26 mouse cellular contexts compared by ENCODE assay signal in the genomic region with DNA sequence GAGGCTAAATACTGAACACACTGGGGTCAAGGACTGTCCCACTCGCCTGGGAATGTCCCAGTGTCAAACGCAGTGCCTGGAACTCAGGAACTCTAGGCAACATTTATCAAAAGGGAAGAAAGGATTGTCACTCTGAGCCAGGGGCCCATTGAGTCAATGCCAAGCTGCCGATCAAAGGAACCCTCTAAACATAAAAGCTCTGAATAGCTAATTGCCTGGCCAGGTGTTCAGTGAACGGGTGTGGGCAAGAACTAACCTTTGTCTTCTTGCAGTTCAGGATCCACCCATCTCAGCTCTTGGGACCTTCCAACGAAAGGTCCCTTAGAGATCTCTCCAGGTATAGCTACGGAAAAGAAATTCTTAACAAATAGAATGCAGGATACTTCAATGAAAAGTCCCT. TPM values are rescaled to one million over a fixed set of nuclear protein-coding genes. Genes with fewer than 3 reads are reported as not detected.
DNase-seq lines count a peak whose midpoint lies in the region; ATAC-seq lines count a peak whose summit lies in the region.
"Had no signal": no experiment of that assay in that cellular context is flagged by ENCODE, and none has a peak within 500 bp of the region (broad histone marks: within the 10 kb centered on the region; RNA-seq: fewer than 3 reads in every experiment).

No protein-coding gene starts in this region.

- ATAC-seq in forebrain, embryonic 11.5 days (replicated peaks; ENCODE audit: low FRiP score) = no peak
- peak; percentile 71 for ATAC-seq in intestine, embryonic 16.5 days
- ATAC-seq in hindbrain, embryonic 16.5 days = no peak
- ATAC-seq: forebrain, embryonic 13.5 days; forebrain, embryonic 16.5 days; Patski had no signal

- H3K9ac ChIP-seq in forebrain, embryonic 11.5 days (ENCODE audit: low read length) = no peak overlapping the region
- H3K9ac ChIP-seq in intestine, embryonic 16.5 days (ENCODE audit: low read depth, low read length) = no peak overlapping the region
- H3K9ac ChIP-seq in hindbrain, embryonic 16.5 days (ENCODE audit: low read depth, low read length) = no peak overlapping the region
- H3K9ac ChIP-seq: embryonic facial prominence, embryonic 12.5 days; embryonic facial prominence, embryonic 15.5 days; forebrain, embryonic 13.5 days; heart, embryonic 13.5 days; hindbrain, embryonic 12.5 days; hindbrain, embryonic 15.5 days had no signal

- WGBS in forebrain, embryonic 11.5 days = 57% methylated on average over 6 of the region's 6 CpGs
- 66% methylated on average over 6 of the region's 6 CpGs for WGBS in forebrain, embryonic 10.5 days
- 48% methylated on average over 6 of the region's 6 CpGs for WGBS in intestine, embryonic 16.5 days
- 50% methylated on average over 6 of the region's 6 CpGs for whole genome bisulfite sequencing in hindbrain, embryonic 16.5 days

- no peak overlapping the region for H3K4me3 ChIP-seq in forebrain, embryonic 11.5 days (ENCODE audit: low read depth, low read length)
- H3K4me3 ChIP-seq in forebrain, embryonic 10.5 days = no peak overlapping the region
- no peak overlapping the region for H3K4me3 ChIP-seq in intestine, embryonic 16.5 days (ENCODE audit: low read length)
- no peak overlapping the region for H3K4me3 ChIP-seq in hindbrain, embryonic 16.5 days (ENCODE audit: low read length)
- H3K4me3 ChIP-seq: embryonic facial prominence, embryonic 12.5 days; embryonic facial prominence, embryonic 15.5 days; forebrain, embryonic 13.5 days; heart, adult 2 months; heart, embryonic 10.5 days; heart, embryonic 13.5 days; hindbrain, embryonic 12.5 days; hindbrain, embryonic 15.5 days had no signal

- H3K36me3 ChIP-seq in forebrain, embryonic 11.5 days (ENCODE audit: control insufficient read depth, insufficient read depth, low read length) = no peaks in the 10 kb centered on the region
- H3K36me3 ChIP-seq in forebrain, embryonic 10.5 days (replicated peaks) = no peaks in the 10 kb centered on the region
- no peaks in the 10 kb centered on the region for H3K36me3 ChIP-seq in intestine, embryonic 16.5 days (ENCODE audit: control insufficient read depth, insufficient read depth, low read length)
- no peaks in the 10 kb centered on the region for H3K36me3 ChIP-seq in hindbrain, embryonic 16.5 days (ENCODE audit: control insufficient read depth, insufficient read depth, low read length)
- H3K36me3 ChIP-seq: embryonic facial prominence, embryonic 12.5 days; embryonic facial prominence, embryonic 15.5 days; G1E; heart, embryonic 10.5 days; heart, embryonic 13.5 days; hindbrain, embryonic 12.5 days; hindbrain, embryonic 15.5 days had no signal

- peak; percentile 11 for DNase-seq in forebrain, embryonic 11.5 days (ENCODE audit: low spot score)
- no peak for DNase-seq in forebrain, embryonic 10.5 days (ENCODE audit: extremely low spot score, low spot score)
- DNase-seq in kidney, adult 9 months = peak; percentile 42
- no peak for DNase-seq in kidney, postnatal 10 days
- peak; percentile 63 for DNase-seq in ES-CJ7 (ENCODE audit: low read depth, low spot score)
- DNase-seq in spleen, postnatal 14 days (ENCODE audit: low spot score in 2 of 2) = no peak
- DNase-seq: adrenal gland, adult 2 months; adrenal gland, postnatal 14 days; cerebellum, adult 11 months; cerebellum, adult 2 months; cerebellum, adult 9-11 months; cerebellum, postnatal 25 days; gastrocnemius, postnatal 14 days; heart, adult 2 months had no signal

- H3K27ac ChIP-seq in forebrain, embryonic 11.5 days (ENCODE audit: low read depth, low read length) = no peak overlapping the region
- H3K27ac ChIP-seq in forebrain, embryonic 10.5 days = no peak overlapping the region
- H3K27ac ChIP-seq in intestine, embryonic 16.5 days (ENCODE audit: low read length) = peak overlapping the region; percentile 75
- no peak overlapping the region for H3K27ac ChIP-seq in hindbrain, embryonic 16.5 days (ENCODE audit: low read depth, low read length)
- H3K27ac ChIP-seq: embryonic facial prominence, embryonic 12.5 days; embryonic facial prominence, embryonic 15.5 days; forebrain, embryonic 13.5 days; heart, adult 2 months; heart, embryonic 10.5 days; heart, embryonic 13.5 days; hindbrain, embryonic 12.5 days; hindbrain, embryonic 15.5 days had no signal

- no peaks in the 10 kb centered on the region for H3K4me1 ChIP-seq in forebrain, embryonic 11.5 days (replicated peaks; ENCODE audit: control insufficient read depth, insufficient read depth, low read length)
- H3K4me1 ChIP-seq in forebrain, embryonic 10.5 days = peaks cover 5% of the 10 kb centered on the region
- H3K4me1 ChIP-seq in intestine, embryonic 16.5 days (ENCODE audit: control insufficient read depth, insufficient read depth, low read length) = peaks cover 5% of the 10 kb centered on the region; the same call in 1 of the 2 replicates
- no peaks in the 10 kb centered on the region; the same call in 1 of the 2 replicates for H3K4me1 ChIP-seq in hindbrain, embryonic 16.5 days (ENCODE audit: control insufficient read depth, insufficient read depth, low read depth, low read length)
- H3K4me1 ChIP-seq: embryonic facial prominence, embryonic 12.5 days; embryonic facial prominence, embryonic 15.5 days; hindbrain, embryonic 12.5 days had no signal

- no peak overlapping the region for H3K4me2 ChIP-seq in forebrain, embryonic 11.5 days (ENCODE audit: low read depth, low read length, severe bottlenecking)
- H3K4me2 ChIP-seq in intestine, embryonic 16.5 days (ENCODE audit: low read depth, low read length) = 0 out of 2 replicates have a peak overlapping the region, but pooled peaks have one; percentile 4
- H3K4me2 ChIP-seq in hindbrain, embryonic 16.5 days (ENCODE audit: low read length) = no peak overlapping the region
- H3K4me2 ChIP-seq: embryonic facial prominence, embryonic 12.5 days; embryonic facial prominence, embryonic 15.5 days; forebrain, embryonic 13.5 days; heart, embryonic 13.5 days; hindbrain, embryonic 12.5 days; hindbrain, embryonic 15.5 days had no signal

- no peaks in the 10 kb centered on the region for H3K27me3 ChIP-seq in forebrain, embryonic 11.5 days (ENCODE audit: control insufficient read depth, insufficient read depth, low read length)
- H3K27me3 ChIP-seq in forebrain, embryonic 10.5 days (ENCODE audit: poor library complexity, severe bottlenecking) = no peaks in the 10 kb centered on the region
- H3K27me3 ChIP-seq in intestine, embryonic 16.5 days (replicated peaks; ENCODE audit: control insufficient read depth, insufficient read depth, low read length) = no peaks in the 10 kb centered on the region
- no peaks in the 10 kb centered on the region for H3K27me3 ChIP-seq in hindbrain, embryonic 16.5 days (replicated peaks; ENCODE audit: control insufficient read depth, insufficient read depth, low read length)
- H3K27me3 ChIP-seq: embryonic facial prominence, embryonic 12.5 days; embryonic facial prominence, embryonic 15.5 days; forebrain, embryonic 13.5 days; heart, embryonic 13.5 days; hindbrain, embryonic 12.5 days; hindbrain, embryonic 15.5 days; Patski had no signal

- no peaks in the 10 kb centered on the region for H3K9me3 ChIP-seq in forebrain, embryonic 11.5 days (ENCODE audit: control insufficient read depth, low read length)
- no peaks in the 10 kb centered on the region for H3K9me3 ChIP-seq in forebrain, embryonic 10.5 days
- H3K9me3 ChIP-seq in intestine, embryonic 16.5 days (ENCODE audit: control insufficient read depth, low read length) = no peaks in the 10 kb centered on the region
- H3K9me3 ChIP-seq in hindbrain, embryonic 16.5 days (ENCODE audit: control insufficient read depth, low read length) = no peaks in the 10 kb centered on the region
- H3K9me3 ChIP-seq: embryonic facial prominence, embryonic 12.5 days; embryonic facial prominence, embryonic 15.5 days; forebrain, embryonic 13.5 days; G1E; heart, embryonic 10.5 days; heart, embryonic 13.5 days; hindbrain, embryonic 12.5 days; hindbrain, embryonic 15.5 days had no signal

RNA-seq across cellular contexts. Expression of a gene that starts 12.8 kb away (rescaled TPM):
- 14.3 and 17.8 TPM in 2 replicates for polyA plus RNA-seq in forebrain, embryonic 11.5 days (2014; fragmentation: Nextera tagmentation; extraction: Ambion mirVana)
- 7.8 and 9.9 TPM in 2 replicates for polyA plus RNA-seq in forebrain, embryonic 10.5 days (2016; fragmentation: Nextera tagmentation; extraction: Ambion mirVana)
- polyA plus RNA-seq in intestine, embryonic 16.5 days (2015; fragmentation: Nextera tagmentation; extraction: Ambion mirVana) = 184 and 199 TPM in 2 replicates
- 383 and 485 TPM in 2 replicates for polyA plus RNA-seq in hindbrain, embryonic 16.5 days (2015; fragmentation: Nextera tagmentation; extraction: Ambion mirVana)
- polyA plus RNA-seq: G1E had no signal

Comparison
In these comparisons a context has a peak if more than half of its experiments do, and no peak if none do; other contexts are left out.
1. DNase-seq: peak in forebrain, embryonic 11.5 days (single experiment), kidney, adult 9 months (single experiment) and ES-CJ7 (single experiment); none in forebrain, embryonic 10.5 days (single experiment), kidney, postnatal 10 days (single experiment) and spleen, postnatal 14 days (0 of 2).